Mouse (Mus musculus): ENCODE measurements around the gene Clec11a. TPM values are rescaled to one million over a fixed set of nuclear protein-coding genes. Genes with fewer than 3 reads are reported as not detected.

Gene Clec11a
- polyA plus RNA-seq, 1 experiment from 2014 or later: 2.5 TPM

GRCm38 (mm10) chr7:44332336-44332735 is 25.6 kb upstream of the Clec11a start:
- H3K9me3 ChIP-seq (ENCODE audit: low read length): no peaks in the 10 kb centered on the region
- no peaks in the 10 kb centered on the region for H3K4me1 ChIP-seq (ENCODE audit: insufficient read depth, low read depth, low read length)
- H3K9ac ChIP-seq (replicated peaks; ENCODE audit: low read depth): no peak overlapping the region
- H3K27ac ChIP-seq (ENCODE audit: low read length): no peak overlapping the region
- H3K27me3 ChIP-seq (replicated peaks; ENCODE audit: insufficient read depth, low read length): peaks cover 25% of the 10 kb centered on the region
- no peak for TF ChIP-seq EP300 (IDR thresholded peaks at IDR 0.05)
- TF ChIP-seq CTCF (IDR thresholded peaks at IDR 0.05): no peak
- no peak overlapping the region for H3K4me3 ChIP-seq (ENCODE audit: low read depth, low read length)
- H3K36me3 ChIP-seq (ENCODE audit: insufficient read depth, low read length): no peaks in the 10 kb centered on the region
- DNase-seq (ENCODE audit: low spot score): no peak
- H3K4me2 ChIP-seq (replicated peaks; ENCODE audit: low read depth, low read length): no peak overlapping the region
- 36% methylated on average over 3 of the region's 3 CpGs for WGBS
- no peak for ATAC-seq

- H3K9ac ChIP-seq (replicated peaks; ENCODE audit: low read depth): no peak overlapping the region
- TF ChIP-seq EP300 (IDR thresholded peaks at IDR 0.05): no peak
- no peak for TF ChIP-seq CTCF (IDR thresholded peaks at IDR 0.05)
- no peaks in the 10 kb centered on the region for H3K36me3 ChIP-seq (ENCODE audit: insufficient read depth, low read length)
- ATAC-seq (no peak), DNase-seq (ENCODE audit: low spot score) (no peak)
- H3K4me1 ChIP-seq (ENCODE audit: insufficient read depth, low read depth, low read length): no peaks in the 10 kb centered on the region
- H3K4me2 ChIP-seq (replicated peaks; ENCODE audit: low read depth, low read length): no peak overlapping the region
- H3K9me3 ChIP-seq (ENCODE audit: low read length): no peaks in the 10 kb centered on the region
- no peak overlapping the region for H3K27ac ChIP-seq (ENCODE audit: low read length)
- H3K4me3 ChIP-seq (ENCODE audit: low read depth, low read length): no peak overlapping the region
- 40% methylated on average over 6 of the region's 6 CpGs for WGBS
- H3K27me3 ChIP-seq (replicated peaks; ENCODE audit: insufficient read depth, low read length): no peaks in the 10 kb centered on the region
Observed at GRCm38 (mm10) chr7:44326614-44327013, 19.9 kb upstream of the Clec11a start.

- no peak for TF ChIP-seq EP300 (IDR thresholded peaks at IDR 0.05)
- TF ChIP-seq CTCF (IDR thresholded peaks at IDR 0.05): no peak
- H3K27me3 ChIP-seq (replicated peaks; ENCODE audit: insufficient read depth, low read length): no peaks in the 10 kb centered on the region
- 78% methylated on average over 1 of the region's 1 CpGs for WGBS
Observed at GRCm38 (mm10) chr7:44322290-44322689, 15.6 kb upstream of the Clec11a start.

GRCm38 (mm10) chr7:44320886-44321285 is 14.2 kb upstream of the Clec11a start:
- Histone ChIP-seq H3K36me3 (ENCODE audit: insufficient read depth, low read length) (no peaks in the 10 kb centered on the region), H3K9me3 (ENCODE audit: low read length) (no peaks in the 10 kb centered on the region), H3K27ac (ENCODE audit: low read length) (no peak overlapping the region), H3K27me3 (replicated peaks; ENCODE audit: insufficient read depth, low read length) (no peaks in the 10 kb centered on the region), H3K4me3 (ENCODE audit: low read depth, low read length) (no peak overlapping the region), H3K4me1 (ENCODE audit: insufficient read depth, low read depth, low read length) (no peaks in the 10 kb centered on the region), H3K4me2 (replicated peaks; ENCODE audit: low read depth, low read length) (no peak overlapping the region), H3K9ac (replicated peaks; ENCODE audit: low read depth) (no peak overlapping the region)
- ATAC-seq (no peak), DNase-seq (ENCODE audit: low spot score) (no peak)
- WGBS: 47% methylated on average over 8 of the region's 8 CpGs
- TF ChIP-seq CTCF (IDR thresholded peaks at IDR 0.05): no peak
- TF ChIP-seq EP300 (IDR thresholded peaks at IDR 0.05): no peak

More at GRCm38 (mm10) chr7:44322290-44322689, 15.6 kb upstream of the Clec11a start:
- Histone ChIP-seq H3K27ac (ENCODE audit: low read length) (no peak overlapping the region), H3K4me1 (ENCODE audit: insufficient read depth, low read depth, low read length) (no peaks in the 10 kb centered on the region), H3K4me2 (replicated peaks; ENCODE audit: low read depth, low read length) (no peak overlapping the region), H3K4me3 (ENCODE audit: low read depth, low read length) (no peak overlapping the region), H3K9ac (replicated peaks; ENCODE audit: low read depth) (no peak overlapping the region), H3K9me3 (ENCODE audit: low read length) (no peaks in the 10 kb centered on the region), H3K36me3 (ENCODE audit: insufficient read depth, low read length) (no peaks in the 10 kb centered on the region)
- no peak for ATAC-seq
- DNase-seq (ENCODE audit: low spot score): no peak

- no peaks in the 10 kb centered on the region for H3K27me3 ChIP-seq (replicated peaks; ENCODE audit: insufficient read depth, low read length)
Observed at GRCm38 (mm10) chr7:44317913-44318312, 11.2 kb upstream of the Clec11a start.

GRCm38 (mm10) chr7:44312484-44312883 is 5.8 kb upstream of the Clec11a start:
- Histone ChIP-seq H3K4me3 (ENCODE audit: low read depth, low read length) (no peak overlapping the region), H3K4me2 (replicated peaks; ENCODE audit: low read depth, low read length) (no peak overlapping the region), H3K4me1 (ENCODE audit: insufficient read depth, low read depth, low read length) (peaks cover 5% of the 10 kb centered on the region; the same call in 1 of the 2 replicates), H3K36me3 (ENCODE audit: insufficient read depth, low read length) (no peaks in the 10 kb centered on the region), H3K9ac (replicated peaks; ENCODE audit: low read depth) (no peak overlapping the region), H3K27ac (ENCODE audit: low read length) (no peak overlapping the region), H3K27me3 (replicated peaks; ENCODE audit: insufficient read depth, low read length) (0 out of 2 replicates have a peak, but pooled peaks cover 7% of the 10 kb centered on the region), H3K9me3 (ENCODE audit: low read length) (no peaks in the 10 kb centered on the region)
- no peak for ATAC-seq
- TF ChIP-seq CTCF (IDR thresholded peaks at IDR 0.05) (no peak), EP300 (IDR thresholded peaks at IDR 0.05) (no peak)
- WGBS: 55% methylated on average over 15 of the region's 16 CpGs
- no peak for DNase-seq (ENCODE audit: low spot score)

More at GRCm38 (mm10) chr7:44317913-44318312, 11.2 kb upstream of the Clec11a start:
- no peak overlapping the region for H3K4me3 ChIP-seq (ENCODE audit: low read depth, low read length)
- WGBS: 25% methylated on average over 4 of the region's 4 CpGs
- no peak overlapping the region for H3K4me2 ChIP-seq (replicated peaks; ENCODE audit: low read depth, low read length)
- ATAC-seq (no peak), DNase-seq (ENCODE audit: low spot score) (no peak)
- no peaks in the 10 kb centered on the region for H3K36me3 ChIP-seq (ENCODE audit: insufficient read depth, low read length)
- TF ChIP-seq CTCF (IDR thresholded peaks at IDR 0.05): peak; percentile 66
- no peak for TF ChIP-seq EP300 (IDR thresholded peaks at IDR 0.05)
- no peak overlapping the region for H3K27ac ChIP-seq (ENCODE audit: low read length)
- H3K9me3 ChIP-seq (ENCODE audit: low read length): no peaks in the 10 kb centered on the region
- H3K4me1 ChIP-seq (ENCODE audit: insufficient read depth, low read depth, low read length): no peaks in the 10 kb centered on the region
- no peak overlapping the region for H3K9ac ChIP-seq (replicated peaks; ENCODE audit: low read depth)
